7 mouse cellular contexts compared by ENCODE assay signal in the genomic region with DNA sequence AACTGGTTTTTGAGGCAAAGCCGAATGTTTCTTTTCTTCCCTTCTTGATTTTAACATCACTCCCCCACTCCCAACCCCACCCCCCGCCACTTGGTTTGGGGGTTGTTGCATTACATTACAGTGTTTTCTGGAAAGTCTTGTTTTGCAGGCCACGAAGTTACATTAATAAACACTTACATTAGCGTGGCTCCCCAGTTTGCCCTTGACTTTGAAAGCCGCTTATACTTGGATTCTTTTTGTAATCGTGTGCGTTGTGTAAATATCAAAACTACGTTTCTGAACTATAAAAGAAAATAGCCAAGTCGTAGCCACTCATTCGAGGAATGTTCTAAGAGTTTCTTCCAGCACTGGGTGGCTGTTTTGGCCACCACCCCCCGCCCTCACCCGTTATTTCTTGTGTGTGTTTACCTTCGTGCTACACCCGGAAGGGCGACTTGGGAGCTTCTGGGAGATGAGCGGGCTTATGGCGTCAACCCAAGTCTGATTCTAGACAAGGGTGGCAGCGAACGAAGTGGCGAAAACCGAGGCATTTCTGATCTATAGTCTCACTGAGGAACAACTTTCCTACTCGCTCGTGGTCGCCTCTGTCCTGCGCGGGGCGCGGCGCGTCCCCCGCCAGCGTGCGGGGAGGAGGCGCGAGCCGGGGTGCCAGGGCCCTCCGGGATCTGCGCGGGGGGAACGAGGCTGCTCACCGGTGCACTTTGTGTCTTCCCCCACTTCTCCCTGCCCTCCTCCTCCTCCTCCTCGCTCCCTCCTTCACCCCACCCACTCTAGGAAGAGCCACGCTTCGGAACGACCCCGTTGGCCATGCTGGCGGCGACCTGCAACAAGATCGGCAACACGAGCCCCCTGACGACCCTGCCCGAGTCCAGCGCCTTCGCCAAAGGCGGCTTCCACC. TPM values are rescaled to one million over a fixed set of nuclear protein-coding genes. Genes with fewer than 3 reads are reported as not detected.
DNase-seq lines count a peak whose midpoint lies in the region; ATAC-seq and TF ChIP-seq lines count a peak whose summit lies in the region.

No protein-coding gene starts in this region.

- peak overlapping the region; percentile 23 for H3K4me3 ChIP-seq in thymus, adult 2 months (ENCODE audit: control insufficient read depth, insufficient read depth, low read length)
- peak overlapping the region; percentile 46 for H3K4me3 ChIP-seq in embryonic facial prominence, embryonic 14.5 days (ENCODE audit: low read depth, low read length)
- H3K4me3 ChIP-seq in intestine, embryonic 14.5 days (ENCODE audit: low read depth, low read length) = peak overlapping the region; percentile 31

- H3K4me2 ChIP-seq in embryonic facial prominence, embryonic 14.5 days (ENCODE audit: low read depth, low read length) = peak overlapping the region; percentile 72
- peak overlapping the region; percentile 51 for H3K4me2 ChIP-seq in intestine, embryonic 14.5 days (ENCODE audit: low read length)

- peak overlapping the region; percentile 62 for H3K9ac ChIP-seq in embryonic facial prominence, embryonic 14.5 days (ENCODE audit: low read depth, low read length)
- no peak overlapping the region for H3K9ac ChIP-seq in intestine, embryonic 14.5 days (ENCODE audit: low read length)

- H3K27me3 ChIP-seq in thymus, adult 2 months (ENCODE audit: control insufficient read depth, insufficient read depth, low read length) = peaks cover 54% of the 10 kb centered on the region
- H3K27me3 ChIP-seq in embryonic facial prominence, embryonic 14.5 days (replicated peaks; ENCODE audit: control insufficient read depth, insufficient read depth, low read length) = peaks cover 83% of the 10 kb centered on the region
- peaks cover 96% of the 10 kb centered on the region for H3K27me3 ChIP-seq in intestine, embryonic 14.5 days (replicated peaks; ENCODE audit: control insufficient read depth, insufficient read depth, low read length)

- no peak for DNase-seq in thymus, adult 2 months
- DNase-seq in thymus, postnatal 0 days (ENCODE audit: low spot score) = no peak
- peak; percentile 5 for DNase-seq in embryonic facial prominence, embryonic 14.5 days (ENCODE audit: low spot score)
- DNase-seq in intestine, embryonic 14.5 days (ENCODE audit: low spot score) = peak; percentile 81
- DNase-seq in mesoderm, embryonic 11.5 days (ENCODE audit: low read depth, low spot score) = peak; percentile 36
- peak; percentile 53 for DNase-seq in thymus, postnatal 4 days

- TF ChIP-seq POLR2A in thymus, adult 2 months (IDR thresholded peaks at IDR 0.05; ENCODE audit: control insufficient read depth, extremely low read depth, insufficient read depth, low read length, poor library complexity) = no peak

- H3K4me1 ChIP-seq in thymus, adult 2 months (replicated peaks; ENCODE audit: control insufficient read depth, insufficient read depth, low read length) = peaks cover 42% of the 10 kb centered on the region
- H3K4me1 ChIP-seq in embryonic facial prominence, embryonic 14.5 days (ENCODE audit: control insufficient read depth, insufficient read depth, low read length) = peaks cover 19% of the 10 kb centered on the region
- peaks cover 28% of the 10 kb centered on the region for H3K4me1 ChIP-seq in intestine, embryonic 14.5 days (replicated peaks; ENCODE audit: control insufficient read depth, insufficient read depth, low read length)

- no peaks in the 10 kb centered on the region for H3K9me3 ChIP-seq in embryonic facial prominence, embryonic 14.5 days (ENCODE audit: control insufficient read depth, low read length)
- no peaks in the 10 kb centered on the region for H3K9me3 ChIP-seq in intestine, embryonic 14.5 days (ENCODE audit: control insufficient read depth, low read length)

- H3K27ac ChIP-seq in thymus, adult 2 months (ENCODE audit: control insufficient read depth, insufficient read depth, low read length) = no peak overlapping the region
- H3K27ac ChIP-seq in embryonic facial prominence, embryonic 14.5 days (replicated peaks; ENCODE audit: low read depth, low read length) = no peak overlapping the region; the same call in 1 of the 2 replicates
- H3K27ac ChIP-seq in intestine, embryonic 14.5 days (ENCODE audit: low read depth) = no peak overlapping the region

- no peaks in the 10 kb centered on the region for H3K36me3 ChIP-seq in thymus, adult 2 months (ENCODE audit: control insufficient read depth, insufficient read depth, low read length)
- H3K36me3 ChIP-seq in embryonic facial prominence, embryonic 14.5 days (ENCODE audit: control insufficient read depth, insufficient read depth, low read length) = no peaks in the 10 kb centered on the region
- no peaks in the 10 kb centered on the region for H3K36me3 ChIP-seq in intestine, embryonic 14.5 days (ENCODE audit: control insufficient read depth, insufficient read depth, low read length)

- ATAC-seq in embryonic facial prominence, embryonic 14.5 days (ENCODE audit: low read depth) = no peak
- no peak for ATAC-seq in intestine, embryonic 14.5 days (replicated peaks; ENCODE audit: low FRiP score, low TSS enrichment, low read depth)
- no peak for ATAC-seq in activated CD4-positive, CD25-positive, alpha-beta regulatory T cell, adult 4 months

- no peak for TF ChIP-seq CTCF in thymus, adult 2 months (IDR thresholded peaks at IDR 0.05; ENCODE audit: borderline replicate concordance, control insufficient read depth, extremely low read depth, insufficient read depth, low read length, poor library complexity)

- 4% methylated on average over 55 of the region's 55 CpGs for WGBS in thymus, adult 2 months
- WGBS in embryonic facial prominence, embryonic 14.5 days = under 1% methylated on average over 38 of the region's 55 CpGs
- 1% methylated on average over 55 of the region's 55 CpGs for WGBS in intestine, embryonic 14.5 days

RNA-seq across cellular contexts. Expression of gene Sp9, which starts 0.9 kb away (rescaled TPM):
- not detected in 2 replicates for polyA plus RNA-seq in thymus, adult 2 months (2012; rRNA removed)
- 0.03 TPM in 1 of 2 replicates, not detected in the other for polyA plus RNA-seq in thymus, postnatal 0 days (2015; fragmentation: Nextera tagmentation; extraction: Ambion mirVana)
- 1.2 and 1.5 TPM in 2 replicates for polyA plus RNA-seq in embryonic facial prominence, embryonic 14.5 days (2014; fragmentation: Nextera tagmentation; extraction: Ambion mirVana)
- not detected in 2 replicates for polyA plus RNA-seq in intestine, embryonic 14.5 days (2014; fragmentation: Nextera tagmentation; extraction: Ambion mirVana)
- polyA plus RNA-seq in activated CD4-positive, CD25-positive, alpha-beta regulatory T cell, adult 4 months (2017; shearing (Covaris generic)) = not detected

RNA-seq across cellular contexts. Expression of gene Scrn3, which starts 39.8 kb away (rescaled TPM):
- polyA plus RNA-seq in thymus, adult 2 months (2012; rRNA removed) = 2.7 and 2.9 TPM in 2 replicates
- polyA plus RNA-seq in thymus, postnatal 0 days (2015; fragmentation: Nextera tagmentation; extraction: Ambion mirVana) = 7.1 and 7.6 TPM in 2 replicates
- polyA plus RNA-seq in embryonic facial prominence, embryonic 14.5 days (2014; fragmentation: Nextera tagmentation; extraction: Ambion mirVana) = 12.7 and 14.2 TPM in 2 replicates
- 12.2 and 12.6 TPM in 2 replicates for polyA plus RNA-seq in intestine, embryonic 14.5 days (2014; fragmentation: Nextera tagmentation; extraction: Ambion mirVana)
- polyA plus RNA-seq in activated CD4-positive, CD25-positive, alpha-beta regulatory T cell, adult 4 months (2017; shearing (Covaris generic)) = 1 to 10 TPM; 5.9 to 7.6 TPM

RNA-seq across cellular contexts. Expression of gene Cir1, which starts 39.9 kb away (rescaled TPM):
- 3.1 and 3.6 TPM in 2 replicates for polyA plus RNA-seq in thymus, adult 2 months (2012; rRNA removed)
- polyA plus RNA-seq in thymus, postnatal 0 days (2015; fragmentation: Nextera tagmentation; extraction: Ambion mirVana) = 29.7 and 30.9 TPM in 2 replicates
- 23.8 and 25.5 TPM in 2 replicates for polyA plus RNA-seq in embryonic facial prominence, embryonic 14.5 days (2014; fragmentation: Nextera tagmentation; extraction: Ambion mirVana)
- 22.3 and 24.5 TPM in 2 replicates for polyA plus RNA-seq in intestine, embryonic 14.5 days (2014; fragmentation: Nextera tagmentation; extraction: Ambion mirVana)
- polyA plus RNA-seq in activated CD4-positive, CD25-positive, alpha-beta regulatory T cell, adult 4 months (2017; shearing (Covaris generic)) = 10 to 100 TPM; 14.5 to 29.3 TPM

RNA-seq across cellular contexts. Expression of gene Ola1, which starts 53.9 kb away (rescaled TPM):
- polyA plus RNA-seq in thymus, adult 2 months (2012; rRNA removed) = 7.7 and 7.8 TPM in 2 replicates
- polyA plus RNA-seq in thymus, postnatal 0 days (2015; fragmentation: Nextera tagmentation; extraction: Ambion mirVana) = 90.4 and 92.0 TPM in 2 replicates
- 90.7 and 98.7 TPM in 2 replicates for polyA plus RNA-seq in embryonic facial prominence, embryonic 14.5 days (2014; fragmentation: Nextera tagmentation; extraction: Ambion mirVana)
- 92.0 and 94.6 TPM in 2 replicates for polyA plus RNA-seq in intestine, embryonic 14.5 days (2014; fragmentation: Nextera tagmentation; extraction: Ambion mirVana)
- 100 to 1,000 TPM in 1 of 2 experiments, 10 to 100 TPM in 1; 79.2 to 103 TPM for polyA plus RNA-seq in activated CD4-positive, CD25-positive, alpha-beta regulatory T cell, adult 4 months (2017; shearing (Covaris generic))

Comparison
In these comparisons a context has a peak if more than half of its experiments do, and no peak if none do; other contexts are left out.
1. DNase-seq: peak in embryonic facial prominence, embryonic 14.5 days (single experiment), intestine, embryonic 14.5 days (single experiment), mesoderm, embryonic 11.5 days (single experiment) and thymus, postnatal 4 days (single experiment); none in thymus, adult 2 months (single experiment) and thymus, postnatal 0 days (single experiment).
2. Peak in every context shown above with its lines, with median percentiles within 50 percentile points of each other: H3K4me3 ChIP-seq.